Mouse (Mus musculus): ENCODE measurements around the gene Mymk. TPM values are rescaled to one million over a fixed set of nuclear protein-coding genes. Genes with fewer than 3 reads are reported as not detected.

Gene Mymk
- polyA plus RNA-seq, 1 experiment from 2014 or later: 0.14 TPM

- Histone ChIP-seq H3K9ac (peak within 1 kb of the TSS; percentile 56), H3K4me3 (peak within 1 kb of the TSS; percentile 47), H3K27ac (peak within 1 kb of the TSS; percentile 72), H3K4me1 (peaks cover 19% of the 10 kb centered on the region), H3K36me3 (replicated peaks) (no peaks in the 10 kb centered on the region), H3K27me3 (replicated peaks) (0 out of 2 replicates have a peak, but pooled peaks cover 9% of the 10 kb centered on the region), H3K9me3 (no peaks in the 10 kb centered on the region), H3K4me2 (peak within 1 kb of the TSS; percentile 80)
- 2% methylated on average over 38 of the region's 38 CpGs for WGBS
- ATAC-seq (replicated peaks): peak; percentile 99
Observed at GRCm38 (mm10) chr2:27027618-27028436, 44.2 kb downstream of the Mymk start, which contains the start of gene Slc2a6. Slc2a6 (minus strand) TSS chr2:27027998.

- Histone ChIP-seq H3K9ac (peak overlapping the region; percentile 56), H3K4me1 (peaks cover 19% of the 10 kb centered on the region), H3K4me3 (peak overlapping the region; percentile 47), H3K9me3 (no peaks in the 10 kb centered on the region), H3K27me3 (replicated peaks) (0 out of 2 replicates have a peak, but pooled peaks cover 9% of the 10 kb centered on the region), H3K4me2 (peak overlapping the region; percentile 80), H3K27ac (peak overlapping the region; percentile 72), H3K36me3 (replicated peaks) (no peaks in the 10 kb centered on the region)
- no peak for ATAC-seq (replicated peaks)
- 73% methylated on average over 10 of the region's 10 CpGs for WGBS
Observed at GRCm38 (mm10) chr2:27026857-27027617, 44.9 kb downstream of the Mymk start.

- H3K4me2 ChIP-seq: no peak overlapping the region
- 93% methylated on average over 3 of the region's 3 CpGs for WGBS
- H3K27ac ChIP-seq: no peak overlapping the region
- no peaks in the 10 kb centered on the region for H3K36me3 ChIP-seq (replicated peaks)
- no peak for ATAC-seq (replicated peaks)
- H3K4me1 ChIP-seq: peaks cover 19% of the 10 kb centered on the region
- H3K4me3 ChIP-seq: no peak overlapping the region
- no peak overlapping the region for H3K9ac ChIP-seq
- 0 out of 2 replicates have a peak, but pooled peaks cover 9% of the 10 kb centered on the region for H3K27me3 ChIP-seq (replicated peaks)
- H3K9me3 ChIP-seq: no peaks in the 10 kb centered on the region
Observed at GRCm38 (mm10) chr2:27026332-27026731, 45.6 kb downstream of the Mymk start.

GRCm38 (mm10) chr2:27025545-27025944, 46.4 kb downstream of the Mymk start:
- H3K27ac ChIP-seq: no peak overlapping the region
- H3K36me3 ChIP-seq (replicated peaks): no peaks in the 10 kb centered on the region
- peaks cover 19% of the 10 kb centered on the region for H3K4me1 ChIP-seq
- H3K4me2 ChIP-seq: no peak overlapping the region
- H3K27me3 ChIP-seq (replicated peaks): 0 out of 2 replicates have a peak, but pooled peaks cover 9% of the 10 kb centered on the region
- ATAC-seq (replicated peaks): no peak
- H3K4me3 ChIP-seq: no peak overlapping the region
- WGBS: 93% methylated on average over 3 of the region's 3 CpGs
- no peaks in the 10 kb centered on the region for H3K9me3 ChIP-seq
- H3K9ac ChIP-seq: no peak overlapping the region

GRCm38 (mm10) chr2:27024136-27024535, 47.8 kb downstream of the Mymk start:
- no peak overlapping the region for H3K4me3 ChIP-seq
- no peaks in the 10 kb centered on the region; the same call in 1 of the 2 replicates for H3K36me3 ChIP-seq (replicated peaks)
- H3K27me3 ChIP-seq (replicated peaks): 0 out of 2 replicates have a peak, but pooled peaks cover under 1% of the 10 kb centered on the region
- WGBS: 88% methylated on average over 14 of the region's 14 CpGs
- no peak overlapping the region for H3K4me2 ChIP-seq
- no peak overlapping the region for H3K27ac ChIP-seq
- ATAC-seq (replicated peaks): no peak
- no peak overlapping the region for H3K9ac ChIP-seq
- peaks cover 19% of the 10 kb centered on the region for H3K4me1 ChIP-seq
- H3K9me3 ChIP-seq: no peaks in the 10 kb centered on the region

GRCm38 (mm10) chr2:27022612-27023011, 49.4 kb downstream of the Mymk start:
- peaks cover 12% of the 10 kb centered on the region for H3K4me1 ChIP-seq
- no peak overlapping the region for H3K4me2 ChIP-seq
- H3K9ac ChIP-seq: no peak overlapping the region
- H3K27me3 ChIP-seq (replicated peaks): no peaks in the 10 kb centered on the region
- no peak overlapping the region for H3K27ac ChIP-seq
- 79% methylated on average over 6 of the region's 6 CpGs for WGBS
- no peak overlapping the region for H3K4me3 ChIP-seq
- no peaks in the 10 kb centered on the region for H3K9me3 ChIP-seq
- peaks cover 2% of the 10 kb centered on the region; the same call in 1 of the 2 replicates for H3K36me3 ChIP-seq (replicated peaks)
- ATAC-seq (replicated peaks): no peak

- no peaks in the 10 kb centered on the region for H3K4me1 ChIP-seq
- H3K36me3 ChIP-seq (replicated peaks): peaks cover 12% of the 10 kb centered on the region
- no peak for ATAC-seq (replicated peaks)
- no peak overlapping the region for H3K9ac ChIP-seq
- no peaks in the 10 kb centered on the region for H3K27me3 ChIP-seq (replicated peaks)
- 88% methylated on average over 1 of the region's 1 CpGs for WGBS
- no peak overlapping the region for H3K4me3 ChIP-seq
- H3K27ac ChIP-seq: no peak overlapping the region
- no peaks in the 10 kb centered on the region for H3K9me3 ChIP-seq
- no peak overlapping the region for H3K4me2 ChIP-seq
Observed at GRCm38 (mm10) chr2:27021103-27021502, 50.9 kb downstream of the Mymk start.

- Histone ChIP-seq H3K27ac (no peak overlapping the region), H3K4me1 (no peaks in the 10 kb centered on the region), H3K4me2 (no peak overlapping the region), H3K36me3 (replicated peaks) (peaks cover 21% of the 10 kb centered on the region), H3K9me3 (no peaks in the 10 kb centered on the region), H3K27me3 (replicated peaks) (no peaks in the 10 kb centered on the region), H3K4me3 (no peak overlapping the region), H3K9ac (no peak overlapping the region)
- WGBS: 97% methylated on average over 2 of the region's 2 CpGs
- no peak for ATAC-seq (replicated peaks)
Observed at GRCm38 (mm10) chr2:27019530-27019929, 52.4 kb downstream of the Mymk start.

- peaks cover 30% of the 10 kb centered on the region for H3K36me3 ChIP-seq (replicated peaks)
- ATAC-seq (replicated peaks): 0 out of 2 replicates have a peak, but pooled peaks have one; percentile 29
- no peaks in the 10 kb centered on the region for H3K9me3 ChIP-seq
- WGBS: 51% methylated on average over 5 of the region's 5 CpGs
- no peak overlapping the region for H3K9ac ChIP-seq
- no peak overlapping the region for H3K4me3 ChIP-seq
- H3K27ac ChIP-seq: no peak overlapping the region
- H3K4me1 ChIP-seq: no peaks in the 10 kb centered on the region
- H3K27me3 ChIP-seq (replicated peaks): no peaks in the 10 kb centered on the region
- no peak overlapping the region for H3K4me2 ChIP-seq
Observed at GRCm38 (mm10) chr2:27017802-27018201, 54.2 kb downstream of the Mymk start.

Other genes with a start within 250 kb of the Mymk start
- not detected in 2 replicates for gene Abo, start 207.2 kb downstream of the Mymk start, polyA plus RNA-seq (2015; fragmentation: Nextera tagmentation; extraction: Ambion mirVana)
- gene Surf6, start 169.3 kb downstream of the Mymk start, polyA plus RNA-seq (2015; fragmentation: Nextera tagmentation; extraction: Ambion mirVana): 34.9 and 35.1 TPM in 2 replicates
- gene Med22, start 161.5 kb downstream of the Mymk start, polyA plus RNA-seq (2015; fragmentation: Nextera tagmentation; extraction: Ambion mirVana): 144 and 152 TPM in 2 replicates
- 421 and 428 TPM in 2 replicates for gene Rpl7a, start 161.4 kb downstream of the Mymk start, polyA plus RNA-seq (2015; fragmentation: Nextera tagmentation; extraction: Ambion mirVana)
- 58.4 and 63.5 TPM in 2 replicates for gene Surf2, start 155.8 kb downstream of the Mymk start, polyA plus RNA-seq (2015; fragmentation: Nextera tagmentation; extraction: Ambion mirVana)
- gene Surf1, start 155.6 kb downstream of the Mymk start, polyA plus RNA-seq (2015; fragmentation: Nextera tagmentation; extraction: Ambion mirVana): 83.4 and 85.4 TPM in 2 replicates
- gene Surf4, start 138.3 kb downstream of the Mymk start, polyA plus RNA-seq (2015; fragmentation: Nextera tagmentation; extraction: Ambion mirVana): 107 and 110 TPM in 2 replicates
- 0.13 and 0.54 TPM in 2 replicates for gene Stkld1, start 138.1 kb downstream of the Mymk start, polyA plus RNA-seq (2015; fragmentation: Nextera tagmentation; extraction: Ambion mirVana)
- gene Rexo4, start 107.8 kb downstream of the Mymk start, polyA plus RNA-seq (2015; fragmentation: Nextera tagmentation; extraction: Ambion mirVana): 36.8 and 38.8 TPM in 2 replicates
- not detected in 2 replicates for gene Adamts13, start 98.8 kb downstream of the Mymk start, polyA plus RNA-seq (2015; fragmentation: Nextera tagmentation; extraction: Ambion mirVana)
- 123 and 126 TPM in 2 replicates for gene Cacfd1, start 62.3 kb downstream of the Mymk start, polyA plus RNA-seq (2015; fragmentation: Nextera tagmentation; extraction: Ambion mirVana)
- 9.0 and 9.3 TPM in 2 replicates for gene Slc2a6, start 44.2 kb downstream of the Mymk start, polyA plus RNA-seq (2015; fragmentation: Nextera tagmentation; extraction: Ambion mirVana)
- gene Adamtsl2, start 7.2 kb upstream of the Mymk start, polyA plus RNA-seq (2015; fragmentation: Nextera tagmentation; extraction: Ambion mirVana): 9.7 and 10.1 TPM in 2 replicates
- gene Fam163b, start 70.3 kb upstream of the Mymk start, polyA plus RNA-seq (2015; fragmentation: Nextera tagmentation; extraction: Ambion mirVana): 4.7 and 5.4 TPM in 2 replicates
- 0.65 and 3.6 TPM in 2 replicates for gene Dbh, start 93.1 kb upstream of the Mymk start, polyA plus RNA-seq (2015; fragmentation: Nextera tagmentation; extraction: Ambion mirVana)
- gene Sardh, start 176.2 kb upstream of the Mymk start, polyA plus RNA-seq (2015; fragmentation: Nextera tagmentation; extraction: Ambion mirVana): 4.6 and 6.5 TPM in 2 replicates

All from midbrain, embryonic 15.5 days (tissue).